Mouse (Mus musculus) embryo, embryonic 11.5 days (tissue): Measurements from ENCODE around the gene Ppbp.
"Not testable (repeated sequence)": the region's sequence is repeated elsewhere in the genome, so short reads cannot be mapped to it uniquely, and the experiment has no call there.

Experiments
- DNase-seq: peaks from one replicate; pipeline ENCODE4 v3.0.0-alpha.2; 2012; ENCODE audit warnings: low read depth, low spot score

Ppbp gene

DNA sequence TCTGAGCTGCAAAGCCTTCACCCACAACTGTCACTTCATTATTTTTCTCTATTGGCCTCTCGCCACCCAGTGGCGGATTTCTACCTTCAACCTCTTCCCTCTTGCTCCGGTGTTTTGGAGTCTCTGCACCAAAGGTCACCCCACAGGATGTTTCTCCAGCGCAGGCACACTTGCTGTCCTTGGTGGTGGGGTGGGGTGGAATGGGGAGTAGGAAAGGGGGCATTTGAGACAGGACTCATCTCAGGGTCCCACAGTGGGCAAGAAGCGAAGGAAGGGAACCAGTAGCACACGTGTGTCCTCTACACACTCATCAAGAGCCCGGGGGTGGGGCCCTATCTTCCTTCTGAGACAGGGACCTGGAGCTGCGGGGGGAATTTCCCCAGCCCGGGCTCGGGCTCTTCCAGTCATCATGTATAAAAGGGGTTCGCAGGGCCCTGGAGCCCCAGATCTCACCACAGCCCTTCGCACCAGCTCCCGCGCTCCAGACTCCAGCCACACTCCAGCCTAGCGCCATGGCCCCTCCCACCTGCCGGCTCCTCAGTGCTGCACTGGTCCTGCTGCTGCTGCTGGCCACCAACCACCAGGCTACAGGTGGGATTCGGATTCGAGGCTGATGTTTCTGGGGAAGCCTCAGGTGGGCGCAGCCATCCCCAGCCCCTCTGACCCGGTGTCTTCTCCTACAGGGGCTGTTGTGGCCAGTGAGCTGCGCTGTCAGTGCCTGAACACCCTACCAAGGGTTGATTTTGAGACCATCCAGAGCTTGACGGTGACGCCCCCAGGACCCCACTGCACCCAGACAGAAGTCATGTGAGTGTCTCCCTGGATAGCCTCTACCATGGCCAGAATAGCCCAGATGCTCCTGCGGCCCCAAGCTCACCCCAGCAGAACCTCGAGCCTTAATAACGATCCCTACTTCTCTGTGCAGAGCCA lies 17.6 kb downstream of the Ppbp start, which contains the start of gene Cxcl3:
Cxcl3 (plus strand) TSS at position 445 of the 930 bp plus-strand sequence.
- DNase-seq, result no peak

DNA sequence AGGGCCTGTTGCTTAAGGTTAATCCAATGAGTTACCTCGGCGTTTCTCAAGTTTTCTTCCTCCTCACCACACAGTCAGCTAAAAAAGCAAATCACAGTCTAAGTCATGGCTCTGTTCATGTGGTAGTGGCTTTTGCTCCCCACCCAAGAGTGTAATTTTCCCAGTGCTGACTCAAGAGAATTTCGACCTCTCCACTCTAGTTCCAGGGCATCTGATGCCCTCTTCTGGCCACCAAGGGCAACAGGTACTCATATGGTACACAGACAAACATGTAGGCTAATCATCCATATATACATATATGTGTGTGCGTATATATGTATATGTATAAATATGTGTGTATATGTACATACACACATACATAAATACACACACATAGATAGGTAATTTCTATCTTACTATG lies 19.8 kb downstream of the Ppbp start:
- no peak for DNase-seq

DNA sequence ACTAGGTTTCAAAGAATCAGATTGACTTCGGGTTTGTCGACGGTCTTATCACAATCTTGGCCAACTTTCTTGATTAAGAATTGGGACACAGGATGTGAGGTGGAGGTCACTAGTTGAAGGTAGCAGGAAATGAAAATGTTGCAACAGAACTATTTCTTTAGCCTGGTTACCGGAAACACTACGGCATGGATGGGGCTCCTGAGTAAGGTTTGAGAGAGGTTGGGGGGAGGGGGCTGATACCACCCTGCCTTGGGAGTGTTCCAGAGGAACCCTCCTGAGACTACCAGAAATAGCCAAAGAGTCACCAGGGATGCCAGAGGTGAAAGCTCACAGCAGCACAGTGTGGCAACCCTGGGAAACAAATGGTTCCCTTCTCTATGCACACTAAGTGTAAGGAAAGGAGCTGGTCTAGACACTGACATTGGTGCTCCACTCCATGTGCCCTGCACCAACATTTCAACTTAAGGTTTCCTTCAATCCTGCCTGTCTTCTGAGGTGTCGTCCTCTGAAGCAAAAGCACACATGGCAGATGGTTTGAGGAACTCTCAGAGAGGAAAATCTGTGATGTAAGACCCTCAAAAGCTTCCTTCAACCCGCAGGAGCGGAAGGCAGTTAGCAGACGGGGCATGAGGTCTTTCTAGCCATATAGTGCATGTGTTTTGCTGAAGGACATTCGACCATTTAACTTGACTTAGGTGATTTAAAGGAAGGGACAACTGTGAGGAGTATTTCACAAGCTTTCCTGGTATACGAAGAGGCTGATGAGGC lies 21.2 kb downstream of the Ppbp start:
- DNase-seq, result no peak

DNA sequence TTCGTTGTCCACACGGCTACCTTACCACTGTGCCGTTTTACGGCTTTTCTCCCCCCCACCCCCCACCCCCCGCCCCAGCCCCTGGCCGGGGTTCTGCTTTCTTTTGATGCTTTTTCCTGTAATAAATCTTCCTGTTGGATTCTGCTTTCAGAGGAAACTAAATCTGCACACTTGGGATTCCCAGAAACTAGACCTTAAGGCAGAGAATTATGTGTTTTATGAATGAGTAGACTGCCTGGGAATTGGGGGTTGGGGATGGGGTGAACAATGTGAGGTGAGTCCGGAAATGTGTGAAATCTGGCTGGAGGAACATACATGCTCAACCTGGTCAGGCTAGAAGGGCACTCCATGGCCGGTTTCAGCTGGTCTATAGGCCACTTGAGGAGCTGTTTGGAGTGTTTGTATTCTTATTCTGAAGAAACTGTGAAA lies 21.8 kb downstream of the Ppbp start:
- DNase-seq, result peak; percentile 34

DNA sequence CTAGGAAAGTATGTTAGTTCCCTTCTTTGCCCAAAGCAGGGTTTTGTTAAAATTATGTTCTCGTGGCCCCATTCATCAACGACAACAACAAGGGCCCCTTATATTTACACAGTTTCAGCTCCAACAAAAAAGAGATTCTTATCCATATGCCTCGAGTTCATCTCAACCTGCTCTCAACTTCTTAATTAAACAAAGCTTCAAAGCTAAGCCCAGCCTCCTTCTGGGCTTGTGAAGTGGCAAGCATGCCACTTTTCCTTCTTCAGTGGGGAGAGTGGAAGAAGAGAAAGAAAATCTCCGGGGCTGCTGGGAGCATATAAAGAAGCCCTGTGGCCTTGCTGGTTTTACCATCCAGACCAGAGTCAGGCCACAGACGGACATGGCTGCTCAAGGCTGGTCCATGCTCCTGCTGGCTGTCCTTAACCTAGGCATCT lies 25.9 kb downstream of the Ppbp start, which contains the start of gene Cxcl15:
Cxcl15 (plus strand) TSS at position 340 of the 431 bp plus-strand sequence.
- DNase-seq, result no peak

DNA sequence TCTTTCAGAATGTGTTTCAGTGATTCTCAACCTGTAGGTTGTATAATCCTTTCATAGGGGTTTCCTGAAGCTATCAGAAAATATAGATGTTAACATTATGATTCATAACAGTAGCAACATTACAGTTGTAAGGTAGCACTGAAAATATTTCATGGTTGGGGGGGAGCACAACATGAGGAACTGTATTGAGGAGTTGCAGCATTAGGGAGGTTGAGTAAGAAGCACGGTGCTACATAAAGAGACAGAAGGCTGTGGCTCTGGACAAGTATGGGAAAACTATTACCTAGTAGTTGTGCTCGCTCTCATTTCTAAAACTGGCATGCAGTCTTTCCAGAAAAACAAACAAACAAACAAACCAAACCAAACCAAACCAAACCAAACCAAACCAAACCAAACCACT lies 27.1 kb downstream of the Ppbp start:
- not testable (repeated sequence) for DNase-seq

DNA sequence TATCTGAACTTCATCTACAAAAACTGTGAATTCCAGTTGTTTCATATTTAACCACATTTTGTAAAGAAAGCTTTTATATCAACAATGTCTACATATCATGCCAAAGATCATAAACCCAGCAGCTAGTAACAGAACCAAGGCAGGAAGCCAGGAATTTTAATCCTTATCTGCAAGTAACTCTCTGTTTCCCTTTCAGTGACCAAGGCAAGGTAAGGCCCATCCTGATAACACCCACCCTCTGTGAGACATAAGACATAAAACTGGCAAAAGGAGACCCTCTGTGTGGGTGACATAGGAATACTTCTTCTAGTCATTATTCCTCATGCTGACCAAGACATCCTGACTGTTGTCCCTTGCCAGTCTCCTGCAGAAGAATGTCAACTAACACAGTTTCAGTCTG lies 36.3 kb downstream of the Ppbp start:
- no peak for DNase-seq

DNA sequence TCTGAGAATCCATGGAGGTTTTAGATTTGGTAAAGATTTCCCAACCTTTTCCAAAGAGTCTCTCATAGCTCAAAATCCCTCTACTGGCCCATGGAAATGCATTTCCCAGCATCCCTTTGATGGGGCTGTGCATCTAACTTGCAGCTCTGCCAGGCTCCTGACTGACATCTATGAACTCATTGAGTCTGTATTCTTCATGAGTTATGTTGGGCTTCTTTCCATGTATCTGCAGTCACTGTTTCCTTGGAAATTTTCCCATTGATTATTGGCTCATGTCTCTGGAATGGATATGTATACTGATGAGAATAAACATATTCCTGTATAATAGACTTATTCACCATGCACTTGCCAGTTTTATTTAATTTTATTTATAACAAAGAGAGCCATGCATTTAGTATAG lies 37.7 kb downstream of the Ppbp start:
- DNase-seq, result no peak

DNA sequence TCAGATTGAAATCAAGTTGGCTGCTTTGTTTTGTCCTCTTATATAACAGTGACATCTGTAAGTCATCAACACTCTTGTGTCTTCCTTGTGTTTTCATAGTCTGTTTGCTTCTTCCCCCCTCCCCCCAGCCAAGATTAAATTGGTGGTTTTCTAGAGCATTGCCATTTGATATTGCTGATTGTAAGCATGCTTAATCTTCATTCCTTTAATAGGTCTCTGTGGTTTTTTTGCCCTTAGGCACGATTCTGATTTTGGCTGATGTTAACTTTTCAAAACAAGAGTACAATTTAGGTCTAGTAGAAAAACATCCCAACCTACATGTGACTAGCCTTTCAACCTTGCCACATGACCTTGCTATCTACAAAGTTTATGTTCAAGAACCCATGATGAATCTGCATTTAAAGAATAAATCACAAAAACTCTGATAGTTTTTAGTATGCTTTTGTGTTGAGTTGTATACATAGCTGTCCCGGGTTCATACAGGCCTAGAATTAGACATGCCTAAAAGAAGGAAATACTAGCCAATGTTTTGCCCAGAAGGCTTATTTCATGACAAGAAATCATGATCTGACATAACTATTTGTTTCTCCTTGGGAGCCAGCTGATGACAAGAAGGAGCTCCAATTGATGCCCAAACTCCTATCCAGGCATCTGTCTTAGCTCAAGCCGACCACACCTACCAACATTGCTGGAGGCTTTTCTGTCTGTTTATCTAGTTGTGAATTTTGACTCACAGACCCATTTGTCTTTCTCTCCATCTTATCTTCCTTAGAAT lies 39.0 kb downstream of the Ppbp start:
- DNase-seq, result no peak
